Mouse (Mus musculus) cerebellum, postnatal 4 days (tissue): ENCODE results near the gene Mrc2.

Experiments used
- DNase-seq, 2 experiments: peaks; one replicate each; pipeline ENCODE4 v3.0.0; 2022; ENCODE audit warnings: low spot score in 2 of 2, mixed read lengths in 1 of 2

Mrc2 gene

DNA sequence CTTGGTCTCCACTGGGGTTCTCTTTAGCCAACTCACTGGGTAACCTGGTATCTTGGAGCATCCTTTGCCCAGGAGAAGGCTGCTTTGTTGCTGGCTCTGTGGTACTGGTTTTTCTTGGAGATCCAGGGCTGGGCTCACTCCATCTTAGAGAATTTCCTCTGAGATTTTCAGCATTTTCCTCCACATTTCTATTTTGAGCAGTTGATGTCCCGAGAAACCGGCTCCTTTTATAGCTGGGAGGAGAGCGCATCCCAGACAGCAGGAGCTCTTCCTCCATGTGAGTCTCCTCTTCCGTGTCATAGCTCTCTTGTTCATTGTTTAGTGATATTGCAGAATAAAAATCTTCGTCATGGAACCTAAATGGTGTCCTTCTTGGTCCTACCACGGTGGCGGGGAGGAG is 97.8 kb downstream of the Mrc2 start:
- DNase-seq = no peak
